In the genomic region with DNA sequence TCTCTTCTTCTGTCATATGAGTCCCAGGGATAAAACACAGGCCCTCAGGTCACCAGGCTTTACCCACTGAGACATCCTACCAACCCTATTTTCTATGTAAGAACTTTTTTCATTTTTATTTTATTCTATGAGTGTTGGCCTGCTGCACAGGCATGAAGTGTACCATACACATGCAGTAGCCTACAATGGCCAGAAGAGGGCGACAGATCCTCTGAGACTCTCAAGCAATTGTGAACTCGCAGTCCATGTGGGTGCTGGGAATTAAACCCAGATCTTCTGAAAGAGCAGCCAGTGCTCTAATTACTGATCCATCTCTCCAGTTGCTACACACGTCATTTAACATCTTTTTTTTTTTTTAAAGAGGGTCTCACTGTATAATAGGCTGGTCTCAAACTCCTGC, we compare ENCODE assay signal across 11 mouse cellular contexts. TPM values are rescaled to one million over a fixed set of nuclear protein-coding genes. Genes with fewer than 3 reads are reported as not detected.
DNase-seq lines count a peak whose midpoint lies in the region; ATAC-seq and TF ChIP-seq lines count a peak whose summit lies in the region.
"Had no signal": no experiment of that assay in that cellular context is flagged by ENCODE, and none has a peak within 500 bp of the region (broad histone marks: within the 10 kb centered on the region; RNA-seq: fewer than 3 reads in every experiment).

No protein-coding gene starts in this region.

- 55% methylated on average over 3 of the region's 3 CpGs for WGBS in hindbrain, postnatal 0 days
- WGBS in hindbrain, embryonic 14.5 days, result 55% methylated on average over 3 of the region's 3 CpGs
- 58% methylated on average over 3 of the region's 3 CpGs for WGBS in liver, postnatal 0 days (ENCODE audit: insufficient replicate concordance)

- ATAC-seq in hindbrain, postnatal 0 days, result no peak
- no peak for ATAC-seq in hindbrain, embryonic 14.5 days (ENCODE audit: low FRiP score)
- no peak for ATAC-seq in G1E (ENCODE audit: extremely low read depth, insufficient number of reproducible peaks, low FRiP score, poor library complexity, severe bottlenecking)
- ATAC-seq in liver, postnatal 0 days, result no peak

- TF ChIP-seq EP300 in liver, postnatal 0 days (IDR thresholded peaks at IDR 0.05; ENCODE audit: low read depth), result no peak

- peaks cover 14% of the 10 kb centered on the region for H3K4me1 ChIP-seq in hindbrain, postnatal 0 days (ENCODE audit: insufficient read depth, low read length)
- H3K4me1 ChIP-seq in hindbrain, embryonic 14.5 days (replicated peaks; ENCODE audit: control insufficient read depth, insufficient read depth, low read length), result peaks cover 17% of the 10 kb centered on the region
- peaks cover 24% of the 10 kb centered on the region for H3K4me1 ChIP-seq in G1E (ENCODE audit: insufficient read depth, low read depth, low read length)
- peaks cover 8% of the 10 kb centered on the region for H3K4me1 ChIP-seq in liver, postnatal 0 days (ENCODE audit: insufficient read depth)

- no peak overlapping the region for H3K9ac ChIP-seq in hindbrain, postnatal 0 days (replicated peaks; ENCODE audit: low read length)
- H3K9ac ChIP-seq in hindbrain, embryonic 14.5 days, result no peak overlapping the region
- no peak overlapping the region for H3K9ac ChIP-seq in liver, postnatal 0 days (replicated peaks)
- H3K9ac ChIP-seq: liver, embryonic 13.5 days had no signal

- H3K27me3 ChIP-seq in hindbrain, postnatal 0 days (ENCODE audit: insufficient read depth, low read length), result no peaks in the 10 kb centered on the region
- H3K27me3 ChIP-seq in hindbrain, embryonic 14.5 days (ENCODE audit: control insufficient read depth, insufficient read depth, low read length), result no peaks in the 10 kb centered on the region
- H3K27me3 ChIP-seq in G1E (ENCODE audit: insufficient read depth, low read length), result peaks cover 17% of the 10 kb centered on the region
- no peaks in the 10 kb centered on the region for H3K27me3 ChIP-seq in liver, postnatal 0 days (ENCODE audit: insufficient read depth, low read length)
- H3K27me3 ChIP-seq: liver, embryonic 13.5 days had no signal

- peak; percentile 62 for TF ChIP-seq CTCF in hindbrain, postnatal 0 days (IDR thresholded peaks at IDR 0.05; ENCODE audit: low read depth)
- TF ChIP-seq CTCF in G1E (IDR thresholded peaks at IDR 0.05; ENCODE audit: low read depth, low read length), result peak; percentile 59
- peak; percentile 77 for TF ChIP-seq CTCF in liver, postnatal 0 days (IDR thresholded peaks at IDR 0.05; ENCODE audit: low read depth)

- H3K9me3 ChIP-seq in hindbrain, postnatal 0 days (ENCODE audit: low read length), result no peaks in the 10 kb centered on the region
- H3K9me3 ChIP-seq in hindbrain, embryonic 14.5 days (ENCODE audit: control insufficient read depth, low read length), result no peaks in the 10 kb centered on the region
- H3K9me3 ChIP-seq in G1E (replicated peaks), result peaks cover 2% of the 10 kb centered on the region; the same call in 1 of the 2 replicates
- no peaks in the 10 kb centered on the region for H3K9me3 ChIP-seq in liver, postnatal 0 days (ENCODE audit: low read length)

- no peak overlapping the region for H3K4me3 ChIP-seq in hindbrain, postnatal 0 days (ENCODE audit: low read length)
- H3K4me3 ChIP-seq in hindbrain, embryonic 14.5 days (replicated peaks; ENCODE audit: low read length), result no peak overlapping the region
- no peak overlapping the region for H3K4me3 ChIP-seq in G1E (ENCODE audit: low read depth, low read length)
- H3K4me3 ChIP-seq in liver, postnatal 0 days (ENCODE audit: low read depth, low read length), result no peak overlapping the region
- H3K4me3 ChIP-seq: liver, embryonic 13.5 days; myocyte had no signal

- H3K36me3 ChIP-seq in hindbrain, postnatal 0 days (ENCODE audit: insufficient read depth, low read length), result 0 out of 2 replicates have a peak, but pooled peaks cover 7% of the 10 kb centered on the region
- H3K36me3 ChIP-seq in hindbrain, embryonic 14.5 days (replicated peaks; ENCODE audit: control insufficient read depth, insufficient read depth), result peaks cover 13% of the 10 kb centered on the region
- peaks cover 22% of the 10 kb centered on the region for H3K36me3 ChIP-seq in G1E (replicated peaks)
- H3K36me3 ChIP-seq in liver, postnatal 0 days (replicated peaks; ENCODE audit: insufficient read depth, low read length), result no peaks in the 10 kb centered on the region; the same call in 1 of the 2 replicates

- H3K27ac ChIP-seq in hindbrain, postnatal 0 days, result no peak overlapping the region
- H3K27ac ChIP-seq in hindbrain, embryonic 14.5 days, result no peak overlapping the region
- H3K27ac ChIP-seq in liver, postnatal 0 days (ENCODE audit: low read depth), result no peak overlapping the region
- H3K27ac ChIP-seq: liver, embryonic 13.5 days had no signal

- no peak for DNase-seq in hindbrain, postnatal 0 days (ENCODE audit: low spot score)
- no peak for DNase-seq in hindbrain, embryonic 14.5 days (ENCODE audit: low spot score)
- DNase-seq in A20 (ENCODE audit: low read depth, low spot score) (peak; percentile 56), G1E (ENCODE audit: low spot score) (no peak)
- DNase-seq in liver, postnatal 0 days, result no peak
- no peak for DNase-seq in frontal cortex, postnatal 14 days (ENCODE audit: low spot score in 2 of 2)
- DNase-seq in adrenal gland, adult 8-10 months, result no peak
- no peak for DNase-seq in gastrocnemius, postnatal 4 days (ENCODE audit: low spot score in 2 of 2)
- DNase-seq: adrenal gland, adult 2 months; liver, embryonic 13.5 days had no signal

- no peak overlapping the region for H3K4me2 ChIP-seq in hindbrain, postnatal 0 days (ENCODE audit: low read depth, low read length)
- no peak overlapping the region for H3K4me2 ChIP-seq in hindbrain, embryonic 14.5 days (replicated peaks)
- no peak overlapping the region for H3K4me2 ChIP-seq in liver, postnatal 0 days (ENCODE audit: low read depth, low read length)
- H3K4me2 ChIP-seq: liver, embryonic 13.5 days had no signal

RNA-seq across cellular contexts. Expression of gene Rnf215, which starts 1.6 kb away (rescaled TPM):
- total RNA-seq in hindbrain, postnatal 0 days (2014; rRNA removed), result 84.3 and 90.4 TPM in 2 replicates
- polyA plus RNA-seq in hindbrain, postnatal 0 days (2015; fragmentation: Nextera tagmentation; extraction: Ambion mirVana), result 49.7 and 51.0 TPM in 2 replicates
- 46.4 and 48.2 TPM in 2 replicates for polyA plus RNA-seq in hindbrain, embryonic 14.5 days (2014; fragmentation: Nextera tagmentation; extraction: Ambion mirVana)
- total RNA-seq in G1E (2014; fragmentation: Nextera tagmentation), result 2.8 and 4.0 TPM in 2 replicates
- total RNA-seq in G1E (2017), result 10.5 and 12.9 TPM in 2 replicates
- polyA plus RNA-seq in G1E (2012), result 4.5 and 5.1 TPM in 2 replicates
- polyA plus RNA-seq in liver, postnatal 0 days (2015; fragmentation: Nextera tagmentation; extraction: Ambion mirVana), result 6.4 and 6.8 TPM in 2 replicates
- total RNA-seq in adrenal gland, adult 8-10 months (2022), result 10 to 100 TPM; 28.2 to 38.2 (median 33.1) TPM
- total RNA-seq in gastrocnemius, postnatal 4 days (2021), result 10 to 100 TPM; 12.8 to 18.1 TPM

RNA-seq across cellular contexts. Expression of gene Sec14l2, which starts 10.2 kb away (rescaled TPM):
- total RNA-seq in hindbrain, postnatal 0 days (2014; rRNA removed), result 13.4 and 13.9 TPM in 2 replicates
- polyA plus RNA-seq in hindbrain, postnatal 0 days (2015; fragmentation: Nextera tagmentation; extraction: Ambion mirVana), result 8.1 and 9.5 TPM in 2 replicates
- 3.6 and 4.1 TPM in 2 replicates for polyA plus RNA-seq in hindbrain, embryonic 14.5 days (2014; fragmentation: Nextera tagmentation; extraction: Ambion mirVana)
- 13.7 and 13.8 TPM in 2 replicates for total RNA-seq in G1E (2014; fragmentation: Nextera tagmentation)
- total RNA-seq in G1E (2017), result 4.6 and 6.6 TPM in 2 replicates
- 3.3 and 3.5 TPM in 2 replicates for polyA plus RNA-seq in G1E (2012)
- 48.0 and 54.2 TPM in 2 replicates for polyA plus RNA-seq in liver, postnatal 0 days (2015; fragmentation: Nextera tagmentation; extraction: Ambion mirVana)
- 1 to 10 TPM; 2.0 to 3.3 (median 2.4) TPM for total RNA-seq in adrenal gland, adult 8-10 months (2022)
- 1 to 10 TPM; 2.3 to 2.6 TPM for total RNA-seq in gastrocnemius, postnatal 4 days (2021)

RNA-seq across cellular contexts. Expression of gene Ccdc157, which starts 26.6 kb away (rescaled TPM):
- total RNA-seq in hindbrain, postnatal 0 days (2014; rRNA removed), result 20.8 TPM in 2 replicates
- 10.3 and 10.9 TPM in 2 replicates for polyA plus RNA-seq in hindbrain, postnatal 0 days (2015; fragmentation: Nextera tagmentation; extraction: Ambion mirVana)
- polyA plus RNA-seq in hindbrain, embryonic 14.5 days (2014; fragmentation: Nextera tagmentation; extraction: Ambion mirVana), result 6.3 and 7.3 TPM in 2 replicates
- total RNA-seq in G1E (2014; fragmentation: Nextera tagmentation) (1.1 and 4.1 TPM in 2 replicates), G1E (2017) (2.5 and 3.2 TPM in 2 replicates)
- 1.1 and 1.3 TPM in 2 replicates for polyA plus RNA-seq in G1E (2012)
- 0.36 and 0.52 TPM in 2 replicates for polyA plus RNA-seq in liver, postnatal 0 days (2015; fragmentation: Nextera tagmentation; extraction: Ambion mirVana)
- 10 to 100 TPM; 11.8 to 22.5 (median 15.3) TPM for total RNA-seq in adrenal gland, adult 8-10 months (2022)
- total RNA-seq in gastrocnemius, postnatal 4 days (2021), result 10 to 100 TPM in 1 of 2 experiments, 1 to 10 TPM in 1; 8.7 to 10.3 TPM

RNA-seq across cellular contexts. Expression of gene Sf3a1, which starts 26.7 kb away (rescaled TPM):
- total RNA-seq in hindbrain, postnatal 0 days (2014; rRNA removed), result 41.9 and 45.4 TPM in 2 replicates
- polyA plus RNA-seq in hindbrain, postnatal 0 days (2015; fragmentation: Nextera tagmentation; extraction: Ambion mirVana), result 30.6 and 31.6 TPM in 2 replicates
- polyA plus RNA-seq in hindbrain, embryonic 14.5 days (2014; fragmentation: Nextera tagmentation; extraction: Ambion mirVana), result 49.3 and 54.7 TPM in 2 replicates
- 103 and 124 TPM in 2 replicates for total RNA-seq in G1E (2014; fragmentation: Nextera tagmentation)
- total RNA-seq in G1E (2017), result 35.4 and 39.0 TPM in 2 replicates
- polyA plus RNA-seq in G1E (2012), result 138 and 174 TPM in 2 replicates
- 8.5 and 8.8 TPM in 2 replicates for polyA plus RNA-seq in liver, postnatal 0 days (2015; fragmentation: Nextera tagmentation; extraction: Ambion mirVana)
- total RNA-seq in adrenal gland, adult 8-10 months (2022), result 10 to 100 TPM; 40.4 to 61.5 (median 48.4) TPM
- total RNA-seq in gastrocnemius, postnatal 4 days (2021), result 10 to 100 TPM; 41.2 to 50.6 TPM

RNA-seq across cellular contexts. Expression of gene Mtfp1, which starts 38.2 kb away (rescaled TPM):
- 14.8 and 20.4 TPM in 2 replicates for total RNA-seq in hindbrain, postnatal 0 days (2014; rRNA removed)
- polyA plus RNA-seq in hindbrain, postnatal 0 days (2015; fragmentation: Nextera tagmentation; extraction: Ambion mirVana), result 17.7 TPM in 2 replicates
- polyA plus RNA-seq in hindbrain, embryonic 14.5 days (2014; fragmentation: Nextera tagmentation; extraction: Ambion mirVana), result 9.3 and 10.6 TPM in 2 replicates
- 5.4 and 6.5 TPM in 2 replicates for total RNA-seq in G1E (2014; fragmentation: Nextera tagmentation)
- 10.5 and 12.7 TPM in 2 replicates for total RNA-seq in G1E (2017)
- 12.3 and 14.2 TPM in 2 replicates for polyA plus RNA-seq in G1E (2012)
- 17.7 and 21.1 TPM in 2 replicates for polyA plus RNA-seq in liver, postnatal 0 days (2015; fragmentation: Nextera tagmentation; extraction: Ambion mirVana)
- 10 to 100 TPM; 17.5 to 21.4 (median 18.9) TPM for total RNA-seq in adrenal gland, adult 8-10 months (2022)
- 10 to 100 TPM in 1 of 2 experiments, 1 to 10 TPM in 1; 10.0 to 12.5 TPM for total RNA-seq in gastrocnemius, postnatal 4 days (2021)
